Mouse (Mus musculus): ENCODE results near the gene Efcab3. TPM values are rescaled to one million over a fixed set of nuclear protein-coding genes. Genes with fewer than 3 reads are reported as not detected.
A peak's percentile ranks its signal among the peaks of the same experiment; 100 is the strongest.

Efcab3 gene
- polyA plus RNA-seq, 1 experiment = not detected

DNA sequence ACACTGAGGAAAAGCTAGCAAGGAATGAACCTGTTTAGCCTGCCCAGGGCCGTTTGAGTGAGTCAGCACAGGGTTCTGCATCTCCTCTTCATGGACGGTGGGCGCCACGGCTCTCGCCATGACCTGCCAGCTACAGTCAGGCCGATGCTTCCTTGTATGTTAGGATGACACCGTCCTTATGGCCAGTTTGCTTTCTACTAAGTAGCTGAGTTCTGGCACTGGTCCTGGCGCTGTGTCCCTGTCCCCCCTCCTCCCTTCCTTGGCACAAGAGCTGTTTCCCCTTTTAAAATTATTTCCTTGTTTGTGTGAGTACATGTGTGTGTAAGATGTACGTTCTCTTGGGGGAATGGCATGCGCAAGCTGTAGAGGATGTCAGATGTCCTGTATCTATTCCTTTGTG, 81.8 kb downstream of the Efcab3 start:
- no peak for TF ChIP-seq POLR2A (IDR thresholded peaks at IDR 0.05; ENCODE audit: control insufficient read depth, extremely low read depth, insufficient read depth, low read length, poor library complexity)
- no peak for TF ChIP-seq CTCF (IDR thresholded peaks at IDR 0.05; ENCODE audit: borderline replicate concordance, control insufficient read depth, extremely low read depth, insufficient read depth, low read length, poor library complexity)

DNA sequence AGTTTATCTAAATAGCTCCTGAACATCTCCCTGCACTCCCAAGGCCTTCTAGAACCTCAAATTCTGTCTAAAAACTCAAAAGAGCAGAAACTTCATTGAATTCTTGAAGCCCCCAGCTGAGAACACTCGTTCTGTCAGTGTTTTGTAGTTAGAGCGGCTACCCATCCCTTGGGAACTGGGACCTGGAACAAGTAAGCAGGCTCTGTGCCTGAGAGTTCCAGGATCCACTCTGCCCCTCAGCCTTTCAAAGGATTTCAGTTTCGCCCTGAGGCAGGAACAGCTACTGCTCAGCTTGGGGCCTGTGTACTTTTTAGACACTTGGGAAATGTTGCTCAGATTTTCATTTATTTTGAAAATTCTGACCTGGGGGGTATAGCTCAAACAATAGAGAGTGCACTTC, 83.2 kb downstream of the Efcab3 start, which contains the start of gene Gm10842:
TSS of gene Gm10842 (plus strand) at position 301 of the 400 bp plus-strand sequence.
- DNase-seq = no peak
- Histone ChIP-seq H3K27ac (ENCODE audit: control insufficient read depth, insufficient read depth, low read length) (no peak within 1 kb of the TSS), H3K36me3 (ENCODE audit: control insufficient read depth, insufficient read depth, low read length) (no peaks in the 10 kb centered on the region), H3K4me3 (ENCODE audit: control insufficient read depth, insufficient read depth, low read length) (no peak within 1 kb of the TSS), H3K27me3 (ENCODE audit: control insufficient read depth, insufficient read depth, low read length) (no peaks in the 10 kb centered on the region), H3K4me1 (replicated peaks; ENCODE audit: control insufficient read depth, insufficient read depth, low read length) (peaks cover 11% of the 10 kb centered on the region)
- TF ChIP-seq CTCF (IDR thresholded peaks at IDR 0.05; ENCODE audit: borderline replicate concordance, control insufficient read depth, extremely low read depth, insufficient read depth, low read length, poor library complexity) (no peak), POLR2A (IDR thresholded peaks at IDR 0.05; ENCODE audit: control insufficient read depth, extremely low read depth, insufficient read depth, low read length, poor library complexity) (no peak)
- 92% methylated on average over 3 of the region's 3 CpGs for WGBS

More for the DNA sequence above, 81.8 kb downstream of the Efcab3 start:
- DNase-seq = no peak
- Histone ChIP-seq H3K27me3 (ENCODE audit: control insufficient read depth, insufficient read depth, low read length) (no peaks in the 10 kb centered on the region), H3K36me3 (ENCODE audit: control insufficient read depth, insufficient read depth, low read length) (no peaks in the 10 kb centered on the region; the same call in 1 of the 2 replicates), H3K27ac (ENCODE audit: control insufficient read depth, insufficient read depth, low read length) (no peak overlapping the region), H3K4me1 (replicated peaks; ENCODE audit: control insufficient read depth, insufficient read depth, low read length) (no peaks in the 10 kb centered on the region), H3K4me3 (ENCODE audit: control insufficient read depth, insufficient read depth, low read length) (no peak overlapping the region)
- 72% methylated on average over 10 of the region's 10 CpGs for WGBS

- 80% methylated on average over 3 of the region's 3 CpGs for WGBS
- TF ChIP-seq POLR2A (IDR thresholded peaks at IDR 0.05; ENCODE audit: control insufficient read depth, extremely low read depth, insufficient read depth, low read length, poor library complexity) = no peak
- no peak for TF ChIP-seq CTCF (IDR thresholded peaks at IDR 0.05; ENCODE audit: borderline replicate concordance, control insufficient read depth, extremely low read depth, insufficient read depth, low read length, poor library complexity)
- no peak for DNase-seq
- Histone ChIP-seq H3K4me1 (replicated peaks; ENCODE audit: control insufficient read depth, insufficient read depth, low read length) (peaks cover 25% of the 10 kb centered on the region), H3K36me3 (ENCODE audit: control insufficient read depth, insufficient read depth, low read length) (no peaks in the 10 kb centered on the region), H3K27me3 (ENCODE audit: control insufficient read depth, insufficient read depth, low read length) (no peaks in the 10 kb centered on the region), H3K27ac (ENCODE audit: control insufficient read depth, insufficient read depth, low read length) (no peak overlapping the region), H3K4me3 (ENCODE audit: control insufficient read depth, insufficient read depth, low read length) (no peak overlapping the region)
These were observed 86.0 kb downstream of the Efcab3 start for GRCm38 (mm10) chr11:105149353-105149752.

DNA sequence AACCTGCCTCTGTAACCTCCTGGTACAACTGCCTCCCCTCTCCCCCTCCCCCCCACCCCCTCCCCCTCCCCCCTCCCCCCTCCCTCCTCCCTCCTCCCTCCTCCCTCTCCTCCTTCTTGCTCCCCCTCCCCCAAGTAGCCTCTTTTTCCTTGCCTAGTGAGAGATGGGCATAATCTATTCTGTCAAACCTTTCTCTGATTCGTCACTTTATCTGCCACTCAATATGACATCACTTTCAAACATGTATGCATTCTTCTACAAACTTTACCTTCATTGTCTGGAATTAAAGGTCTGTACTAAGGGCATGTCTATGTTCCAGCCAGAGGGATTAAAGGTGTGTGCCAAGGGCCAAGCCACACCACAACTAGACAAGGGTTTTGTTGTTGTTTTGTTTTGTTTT, 86.4 kb downstream of the Efcab3 start:
- 88% methylated on average over 1 of the region's 1 CpGs for WGBS
- Histone ChIP-seq H3K27ac (ENCODE audit: control insufficient read depth, insufficient read depth, low read length) (no peak overlapping the region), H3K4me3 (ENCODE audit: control insufficient read depth, insufficient read depth, low read length) (no peak overlapping the region), H3K36me3 (ENCODE audit: control insufficient read depth, insufficient read depth, low read length) (no peaks in the 10 kb centered on the region), H3K4me1 (replicated peaks; ENCODE audit: control insufficient read depth, insufficient read depth, low read length) (peaks cover 25% of the 10 kb centered on the region), H3K27me3 (ENCODE audit: control insufficient read depth, insufficient read depth, low read length) (no peaks in the 10 kb centered on the region)
- no peak for DNase-seq
- no peak for TF ChIP-seq POLR2A (IDR thresholded peaks at IDR 0.05; ENCODE audit: control insufficient read depth, extremely low read depth, insufficient read depth, low read length, poor library complexity)
- no peak for TF ChIP-seq CTCF (IDR thresholded peaks at IDR 0.05; ENCODE audit: borderline replicate concordance, control insufficient read depth, extremely low read depth, insufficient read depth, low read length, poor library complexity)

DNA sequence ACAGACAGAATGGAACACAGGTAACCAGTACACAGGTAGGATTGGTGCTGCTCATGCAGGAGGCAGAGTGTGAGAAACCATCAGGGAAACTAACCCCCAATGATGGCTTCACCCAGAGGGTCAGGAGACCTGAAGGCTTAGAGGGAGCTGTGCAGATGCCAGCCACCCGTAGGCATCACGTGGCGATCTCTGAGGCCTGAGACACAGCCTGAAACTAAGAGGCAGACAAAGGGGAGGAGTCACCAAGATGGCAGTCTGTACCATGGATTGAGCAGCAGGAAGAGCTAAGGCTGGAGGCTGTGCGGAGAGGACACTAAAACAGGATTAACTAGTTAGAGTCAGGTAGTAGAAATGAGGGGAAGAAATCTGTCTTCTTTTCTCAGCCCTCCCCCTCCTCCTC, 87.3 kb downstream of the Efcab3 start:
- Histone ChIP-seq H3K27ac (ENCODE audit: control insufficient read depth, insufficient read depth, low read length) (peak overlapping the region; percentile 54), H3K27me3 (ENCODE audit: control insufficient read depth, insufficient read depth, low read length) (no peaks in the 10 kb centered on the region), H3K4me1 (replicated peaks; ENCODE audit: control insufficient read depth, insufficient read depth, low read length) (peaks cover 25% of the 10 kb centered on the region), H3K36me3 (ENCODE audit: control insufficient read depth, insufficient read depth, low read length) (no peaks in the 10 kb centered on the region), H3K4me3 (ENCODE audit: control insufficient read depth, insufficient read depth, low read length) (no peak overlapping the region)
- TF ChIP-seq CTCF (IDR thresholded peaks at IDR 0.05; ENCODE audit: borderline replicate concordance, control insufficient read depth, extremely low read depth, insufficient read depth, low read length, poor library complexity) = no peak
- DNase-seq = no peak
- 57% methylated on average over 4 of the region's 4 CpGs for WGBS

DNA sequence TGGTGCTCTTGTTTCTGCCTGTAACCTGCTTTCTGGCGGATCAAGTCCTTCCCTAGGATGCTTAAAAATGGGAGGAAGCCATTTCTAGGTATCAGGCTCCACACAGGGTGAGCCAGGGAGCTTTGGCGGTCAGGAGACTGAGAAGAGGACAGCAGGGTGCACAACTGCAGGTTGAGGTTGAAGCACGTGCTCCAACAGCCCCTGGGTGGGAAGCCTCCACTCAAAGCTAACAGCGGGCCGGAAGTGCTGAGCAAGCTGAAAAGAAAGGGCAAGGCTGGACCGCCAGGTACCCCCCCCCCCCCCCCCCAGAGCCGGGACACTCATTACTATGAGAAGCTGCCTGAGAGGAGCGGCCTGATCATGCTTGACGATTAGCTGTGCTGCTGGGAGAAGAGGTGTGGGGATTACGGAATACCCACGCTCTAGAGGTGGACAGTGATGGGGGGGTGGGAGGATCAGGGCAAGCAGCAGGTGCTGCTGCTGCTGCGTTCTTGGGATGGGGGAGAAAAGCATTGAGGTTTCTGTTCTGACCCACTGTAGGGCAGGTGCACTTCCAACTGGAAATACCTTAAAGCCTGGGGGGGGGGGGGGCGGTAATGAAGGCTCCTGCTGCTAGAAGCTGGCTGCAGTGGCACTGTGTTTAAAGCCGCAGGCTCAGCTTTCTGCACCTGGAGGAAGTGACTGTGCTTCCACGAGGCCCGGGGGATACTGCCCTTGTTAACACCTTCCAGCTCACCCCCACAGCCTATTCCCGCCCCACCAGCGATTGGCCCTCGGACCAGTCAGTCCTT, 88.0 kb downstream of the Efcab3 start:
- 4% methylated on average over 19 of the region's 19 CpGs for WGBS
- Histone ChIP-seq H3K4me3 (ENCODE audit: control insufficient read depth, insufficient read depth, low read length) (peak overlapping the region; percentile 45), H3K27me3 (ENCODE audit: control insufficient read depth, insufficient read depth, low read length) (no peaks in the 10 kb centered on the region), H3K4me1 (replicated peaks; ENCODE audit: control insufficient read depth, insufficient read depth, low read length) (peaks cover 27% of the 10 kb centered on the region), H3K27ac (ENCODE audit: control insufficient read depth, insufficient read depth, low read length) (peak overlapping the region; percentile 54), H3K36me3 (ENCODE audit: control insufficient read depth, insufficient read depth, low read length) (no peaks in the 10 kb centered on the region)
- DNase-seq = peak; percentile 45
- TF ChIP-seq CTCF (IDR thresholded peaks at IDR 0.05; ENCODE audit: borderline replicate concordance, control insufficient read depth, extremely low read depth, insufficient read depth, low read length, poor library complexity) (no peak), POLR2A (IDR thresholded peaks at IDR 0.05; ENCODE audit: control insufficient read depth, extremely low read depth, insufficient read depth, low read length, poor library complexity) (no peak)

All from thymus, adult 2 months (tissue).